Mouse (Mus musculus): ENCODE measurements at regions not wholly inside any gene's neighbourhood (a gene's known extent, or its start where the extent isn't known, plus 50 kb on each side); places are given as distances from the start of the nearest gene placed in this dataset.

- no peak for DNase-seq
Measured at GRCm38 (mm10) chr6:148719062-148719461, 112.2 kb downstream of the Ipo8 start.

DNA sequence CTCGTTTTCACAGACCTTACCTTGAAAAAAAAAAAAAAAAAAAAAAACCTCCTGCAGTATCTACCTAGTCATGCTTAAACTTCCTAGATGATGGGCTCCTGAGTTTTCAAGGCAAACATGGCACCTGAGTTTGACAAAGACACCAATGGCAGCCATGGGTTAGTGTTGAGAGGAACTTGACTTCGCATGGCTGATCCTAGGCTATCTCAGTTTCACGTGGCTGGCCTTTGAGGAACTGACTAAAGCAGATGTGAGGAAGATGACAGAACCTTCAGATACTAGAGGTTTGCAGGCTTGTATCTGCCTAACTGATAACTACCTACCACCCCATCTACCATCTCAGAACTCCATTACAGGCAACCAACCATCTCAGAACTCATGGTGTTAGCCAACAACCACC lies 120.9 kb downstream of the Ipo8 start:
- no peak for DNase-seq

DNA sequence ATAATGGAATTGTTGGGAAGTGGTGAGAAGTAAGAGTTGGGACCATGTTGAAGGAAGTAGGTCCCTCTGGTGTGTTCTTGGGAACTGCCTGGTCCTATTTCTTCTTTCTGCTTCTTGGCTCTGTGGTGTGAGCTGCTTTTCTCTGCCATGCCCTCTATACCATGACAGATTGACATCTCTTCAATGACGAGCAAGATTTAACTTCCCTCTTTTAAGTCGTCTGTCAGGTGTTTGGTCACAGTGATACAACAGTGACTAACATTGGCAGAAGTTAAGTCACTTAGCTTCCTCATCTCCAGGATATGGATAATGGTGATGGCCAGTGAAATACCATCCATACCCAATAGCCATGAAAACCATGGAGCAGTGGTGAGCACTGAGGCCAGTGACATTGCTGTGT lies 122.9 kb downstream of the Ipo8 start:
- no peak for DNase-seq

DNA sequence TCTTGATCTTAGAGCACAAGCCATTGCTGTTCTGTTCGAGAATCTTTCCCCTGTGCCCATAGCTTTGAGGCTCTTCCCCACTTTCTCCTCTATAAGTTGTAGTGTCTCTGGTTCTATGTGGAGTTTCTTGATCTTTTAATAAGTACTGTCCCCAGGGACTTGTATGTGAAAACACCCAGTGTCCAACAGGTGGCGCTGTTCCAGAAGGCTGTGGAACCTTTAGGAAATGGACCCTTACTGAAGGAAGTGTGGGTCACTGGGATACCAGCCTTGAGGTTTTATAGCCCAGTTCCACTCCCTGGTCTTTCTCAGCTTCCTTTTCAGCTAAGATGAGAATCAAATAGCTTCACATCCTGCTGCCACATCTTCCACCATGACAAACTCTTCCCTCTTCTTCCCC lies 125.6 kb downstream of the Ipo8 start:
- peak; percentile 74 for DNase-seq

GRCm38 (mm10) chr6:148693329-148693728 lies 137.9 kb downstream of the Ipo8 start:
- no peak for DNase-seq

DNA sequence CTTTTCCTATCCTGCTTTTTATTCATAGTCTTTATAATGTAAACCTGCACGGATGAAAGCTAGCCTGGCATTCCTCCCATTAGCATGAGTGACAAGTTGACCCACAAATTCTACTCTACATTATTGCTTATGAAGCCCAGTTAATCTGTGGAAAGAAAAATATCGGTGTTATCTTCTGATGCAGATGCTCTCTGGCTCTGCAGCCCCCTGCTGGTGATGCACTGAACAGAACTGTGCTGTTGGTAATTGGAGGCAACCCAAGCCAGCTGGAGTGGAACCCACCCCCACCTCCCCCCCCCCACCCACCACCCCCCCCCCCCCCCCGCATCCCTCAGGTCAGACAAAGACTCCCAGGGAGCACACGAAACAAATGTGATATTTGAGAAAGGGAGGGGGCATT lies 143.5 kb downstream of the Ipo8 start:
- peak; percentile 86 for DNase-seq

DNA sequence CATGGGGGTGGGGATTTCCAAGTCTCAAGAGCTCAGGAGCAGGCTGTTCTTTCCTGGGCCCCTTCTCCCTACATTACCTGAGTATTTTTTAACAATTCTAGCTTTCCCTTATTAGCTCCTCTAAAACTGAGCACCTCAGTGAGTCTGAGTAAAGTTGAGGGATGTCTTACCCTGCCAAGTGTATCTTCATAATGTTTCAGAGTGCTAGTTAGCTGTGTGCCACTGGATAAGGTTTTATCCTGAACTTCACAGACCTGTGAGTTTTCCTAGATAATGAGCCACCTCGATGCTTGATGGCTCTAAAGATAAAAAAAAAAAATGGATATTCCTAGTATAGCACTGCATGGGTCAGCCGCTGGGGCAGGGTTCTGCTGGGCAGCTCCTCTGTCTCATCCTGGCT lies 171.1 kb downstream of the Ipo8 start:
- DNase-seq, result no peak

DNA sequence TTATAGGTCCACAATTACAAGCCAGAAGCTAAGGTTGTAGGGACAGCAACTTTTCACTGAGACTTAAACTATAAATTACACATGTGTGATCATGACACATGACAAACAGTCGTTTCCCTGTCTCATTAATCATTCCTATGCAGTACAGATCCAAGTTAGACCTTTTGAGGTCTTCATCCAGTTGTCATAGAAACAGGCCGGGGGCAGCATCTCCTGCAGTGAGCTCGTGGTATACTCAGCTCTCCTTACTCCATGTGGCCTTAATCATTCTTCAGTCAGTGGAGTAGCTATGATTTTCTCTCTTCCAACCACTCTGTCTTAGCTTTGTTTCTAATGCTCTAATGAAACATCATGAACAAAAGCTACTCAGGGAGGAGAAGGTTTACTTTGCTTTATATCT lies 178.1 kb downstream of the Ipo8 start:
- no peak for DNase-seq

GRCm38 (mm10) chr6:148652434-148652833 lies 178.8 kb downstream of the Ipo8 start:
- DNase-seq, result no peak

DNA sequence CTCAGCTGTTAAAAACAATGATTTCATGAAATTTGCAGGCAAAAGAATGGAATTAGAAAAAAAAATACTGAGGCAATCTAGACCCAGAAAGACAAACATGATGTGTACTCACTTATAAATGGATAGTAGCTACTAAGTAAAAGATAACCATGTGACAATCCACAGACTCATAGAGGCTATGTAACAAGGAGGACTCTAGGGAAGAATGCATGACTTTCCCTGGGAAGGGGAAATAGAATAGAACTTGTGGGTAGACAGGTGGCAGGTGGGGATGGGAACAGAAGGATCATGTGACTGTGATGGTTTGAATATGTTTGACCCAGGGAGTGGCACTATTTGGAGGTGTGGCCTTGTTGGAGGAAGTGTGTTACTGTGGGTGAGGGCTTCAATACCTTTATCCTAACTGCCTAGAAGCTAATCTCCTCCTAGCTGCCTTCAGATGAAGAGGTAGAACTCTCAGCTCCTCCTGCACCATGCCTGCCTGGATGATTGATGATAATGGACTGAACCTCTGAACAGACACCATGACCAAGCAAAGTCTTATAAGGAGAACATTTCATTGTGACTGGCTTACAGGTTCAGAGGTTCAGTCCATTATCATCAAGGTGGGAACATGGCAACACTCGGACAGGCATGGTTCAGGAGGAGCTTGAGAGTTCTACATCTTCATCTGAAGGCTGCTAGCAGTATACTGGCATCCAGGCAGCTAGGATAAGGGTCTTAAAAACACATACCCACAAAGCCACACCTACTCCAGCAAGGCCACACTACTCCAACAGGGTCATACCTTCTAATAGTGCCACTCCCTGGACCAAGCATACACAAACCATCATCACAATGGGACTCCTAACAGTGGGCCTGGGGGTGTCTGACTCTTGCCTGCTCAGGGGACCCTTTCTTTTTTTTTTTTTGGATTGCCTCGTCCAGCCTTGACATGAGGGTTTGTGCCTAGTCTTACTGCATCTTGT lies 183.6 kb downstream of the Ipo8 start:
- DNase-seq, result no peak

GRCm38 (mm10) chr6:148640595-148640994 lies 190.7 kb downstream of the Ipo8 start:
- DNase-seq, result no peak

GRCm38 (mm10) chr6:148634148-148634547 lies 190.0 kb upstream of the Tmtc1 start:
- no peak for DNase-seq

GRCm38 (mm10) chr6:148627090-148627605 lies 183.0 kb upstream of the Tmtc1 start:
- no peak for DNase-seq

DNA sequence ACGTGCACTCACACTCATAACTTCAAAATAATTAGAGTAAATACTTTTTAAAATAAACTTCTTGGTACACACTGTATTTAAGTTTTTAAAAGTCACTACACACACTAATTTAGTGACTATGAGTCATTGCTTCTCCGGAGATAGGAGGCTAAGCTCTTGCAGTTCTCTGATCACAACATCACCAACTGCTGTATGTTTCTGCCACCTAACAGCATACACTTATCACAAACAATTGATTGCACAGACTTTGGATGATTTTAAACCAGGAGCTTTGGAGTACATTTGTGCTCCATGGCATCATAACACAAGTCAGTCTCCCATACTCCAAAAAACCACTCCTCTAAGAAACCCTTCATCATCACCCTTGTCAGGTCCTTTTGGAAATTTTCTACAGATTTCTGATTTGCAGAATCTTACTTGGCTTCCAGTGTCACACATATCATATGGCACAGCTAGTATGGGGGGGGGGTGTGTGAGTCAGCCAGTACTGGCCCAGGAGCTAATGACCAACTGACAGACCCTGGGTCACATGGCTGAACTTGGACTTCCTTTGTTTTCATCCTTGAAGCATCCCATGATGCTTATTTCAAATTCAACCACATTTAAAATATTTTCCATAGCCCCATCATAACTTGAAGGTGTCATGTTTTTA lies 179.1 kb upstream of the Tmtc1 start:
- no peak for DNase-seq

- no peak for DNase-seq
Measured at GRCm38 (mm10) chr6:148620034-148620433, 175.8 kb upstream of the Tmtc1 start.

- DNase-seq, result no peak
Measured at GRCm38 (mm10) chr6:148615931-148616330, 171.7 kb upstream of the Tmtc1 start.

DNA sequence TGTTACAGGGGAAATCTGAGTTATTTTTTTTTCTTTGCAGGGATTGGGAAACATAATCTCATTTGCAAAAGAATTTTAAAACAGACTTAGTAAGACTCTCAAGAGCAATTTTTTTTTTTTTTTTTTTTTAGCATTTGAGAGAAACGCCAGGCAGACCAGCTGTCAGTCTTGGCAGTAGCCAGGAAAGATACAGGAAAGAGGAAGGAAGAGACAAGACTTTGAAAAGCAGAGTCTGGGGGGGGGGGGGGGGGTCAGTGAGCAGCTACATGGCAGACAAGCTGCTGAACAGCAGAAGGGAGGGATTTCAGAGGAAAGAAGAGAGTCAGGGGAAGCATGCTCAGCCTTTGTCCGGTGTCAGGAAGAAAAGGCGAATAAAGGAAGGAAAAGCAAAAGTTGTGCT lies 171.3 kb upstream of the Tmtc1 start:
- no peak for DNase-seq

- DNase-seq, result no peak
Measured at GRCm38 (mm10) chr6:148608881-148609280, 164.7 kb upstream of the Tmtc1 start.

- DNase-seq, result peak; percentile 42
Measured at GRCm38 (mm10) chr6:148605226-148605625, 161.0 kb upstream of the Tmtc1 start.

- DNase-seq, result no peak
Measured at GRCm38 (mm10) chr6:148604790-148605189, 160.6 kb upstream of the Tmtc1 start.

DNA sequence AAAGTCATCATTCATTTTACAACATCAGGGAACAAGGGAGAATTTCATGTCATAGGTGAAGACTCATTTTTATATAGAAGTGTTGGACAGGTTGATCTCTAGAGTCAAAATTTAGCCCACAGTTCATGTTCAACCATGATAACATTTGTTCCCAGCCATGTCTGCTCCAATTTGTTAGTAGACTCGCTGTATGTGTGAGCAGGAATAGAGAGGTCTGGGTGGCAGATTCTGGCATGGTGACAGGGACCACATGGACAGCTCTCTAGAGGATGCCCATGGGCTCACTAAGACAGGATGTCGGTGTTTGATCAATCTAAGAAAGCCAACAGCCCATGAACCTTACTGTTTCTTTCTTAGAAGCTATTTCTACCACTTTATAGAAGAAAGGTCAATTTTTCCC lies 159.7 kb upstream of the Tmtc1 start:
- no peak for DNase-seq

DNA sequence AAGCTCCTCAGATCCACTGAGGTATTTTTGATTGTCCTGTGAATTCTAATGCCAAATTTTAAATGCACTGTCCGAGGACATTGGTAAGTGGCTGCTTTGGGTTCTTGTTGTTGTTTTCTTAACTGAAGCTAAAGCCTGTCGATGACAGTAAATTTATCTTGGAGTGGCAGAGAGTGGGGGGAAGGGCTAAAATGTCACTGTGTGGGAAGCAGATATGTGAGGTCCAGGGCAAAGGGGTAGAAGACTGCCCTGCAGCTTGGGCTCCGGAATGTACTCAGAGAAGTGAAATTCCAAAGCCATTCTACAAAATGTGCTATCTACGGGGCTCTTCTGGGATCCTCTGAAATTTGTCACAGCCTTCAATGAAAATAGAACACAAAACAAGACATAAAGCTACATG lies 159.3 kb upstream of the Tmtc1 start:
- no peak for DNase-seq

DNA sequence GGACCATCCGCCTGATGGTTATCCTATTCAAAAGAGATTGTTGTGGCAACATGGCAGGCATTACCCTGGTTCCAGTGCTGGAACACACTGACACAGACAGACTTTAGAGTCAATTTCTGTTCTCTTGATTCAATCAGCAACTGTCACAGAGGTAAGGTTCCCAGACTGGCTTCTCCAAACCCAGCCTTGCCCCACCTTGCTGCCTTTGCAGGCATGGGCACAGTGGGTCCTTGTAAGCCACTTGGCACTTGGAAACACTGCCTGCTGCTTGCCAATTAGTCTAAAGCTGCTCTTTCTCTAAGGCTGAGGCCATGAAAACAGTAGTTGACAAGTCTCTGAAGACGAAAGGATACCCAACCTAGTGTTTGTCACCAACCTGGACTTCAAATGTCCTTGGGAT lies 158.7 kb upstream of the Tmtc1 start:
- no peak for DNase-seq

DNA sequence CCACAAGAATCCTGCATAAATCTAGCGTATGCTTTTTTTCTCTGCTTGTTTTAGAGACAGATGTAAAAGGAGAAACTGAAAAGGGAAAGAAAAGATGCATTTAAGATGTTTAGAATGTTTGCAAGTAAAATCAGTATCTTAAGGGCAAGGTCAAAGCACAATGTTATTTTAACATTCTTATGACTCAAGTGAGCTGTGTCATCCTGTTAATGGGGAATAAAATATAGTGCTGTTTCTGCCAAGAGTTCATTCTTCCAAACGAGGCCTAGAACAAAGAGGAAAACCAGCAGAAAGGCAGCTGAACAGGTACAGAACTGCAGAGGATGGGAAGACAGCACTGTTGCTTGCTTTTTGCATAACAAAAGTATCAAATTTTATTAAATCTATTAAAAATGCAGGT lies 156.7 kb upstream of the Tmtc1 start:
- no peak for DNase-seq

Measured in thymus, postnatal 4 days (tissue).